Mouse (Mus musculus) ES-E14 (cell line): Measurements from ENCODE around the gene Rptor. TPM values are rescaled to one million over a fixed set of nuclear protein-coding genes. Genes with fewer than 3 reads are reported as not detected.

Experiments
- DNase-seq: peaks from one replicate; pipeline ENCODE4 v3.0.0-alpha.2; 2013; ENCODE audit warnings: low read depth, low spot score
- H3K27ac ChIP-seq: 2 replicates; pipeline ENCODE4 v1.5.1; 2012; ENCODE audit warnings: low read depth, mild to moderate bottlenecking, low read length, moderate library complexity, mixed read lengths; ENCODE audit not compliant: poor library complexity, insufficient read depth, severe bottlenecking
- H3K36me3 ChIP-seq: 2 replicates; pipeline ENCODE4 v1.6.1; 2012; ENCODE audit warnings: mild to moderate bottlenecking, low read length, moderate library complexity, mixed read lengths; ENCODE audit not compliant: control insufficient read depth, poor library complexity, insufficient read depth, severe bottlenecking
- H3K4me1 ChIP-seq, 2 experiments: fragments of 150-350 bp in 1 of 2; sonication (generic) in 1 of 2; 2 replicates each; pipeline ENCODE4 v1.6.1; 2012; ENCODE audit warnings: low read length in 2 of 2, mild to moderate bottlenecking in 1 of 2, mixed read lengths in 1 of 2; ENCODE audit not compliant: control insufficient read depth in 2 of 2, insufficient read depth in 2 of 2, poor library complexity in 1 of 2
- H3K4me3 ChIP-seq, 2 experiments: fragments of 150-350 bp in 1 of 2; sonication (generic) in 1 of 2; 2 replicates each; pipeline ENCODE4 v1.5.1; 2012; ENCODE audit warnings: low read length in 2 of 2, low read depth in 1 of 2, mild to moderate bottlenecking in 1 of 2, mixed read lengths in 1 of 2; ENCODE audit not compliant: insufficient read depth in 1 of 2, poor library complexity in 1 of 2, severe bottlenecking in 1 of 2
- H3K9ac ChIP-seq: 2 replicates; pipeline ENCODE4 v1.6.1; 2012; ENCODE audit warnings: low read depth, mild to moderate bottlenecking, low read length, mixed read lengths; ENCODE audit not compliant: poor library complexity, insufficient read depth, severe bottlenecking
- H3K9me3 ChIP-seq: fragments of 150-350 bp; sonication (generic); 2 replicates; pipeline ENCODE4 v1.6.1; 2012; ENCODE audit warnings: low read depth, mild to moderate bottlenecking, low read length; ENCODE audit not compliant: control insufficient read depth, insufficient read depth
- CHD2 ChIP-seq: IDR thresholded peaks from 2 replicates; pipeline ENCODE4 v1.6.1; 2014; ENCODE audit warnings: mild to moderate bottlenecking, low read depth, low read length, inconsistent platforms
- HCFC1 ChIP-seq: IDR thresholded peaks from 2 replicates; pipeline ENCODE4 v1.6.1; 2012; ENCODE audit warnings: low read length, inconsistent platforms, borderline replicate concordance; ENCODE audit not compliant: insufficient read depth
- MAFK ChIP-seq: IDR thresholded peaks from 2 replicates; pipeline ENCODE4 v1.6.1; 2014; ENCODE audit warnings: mild to moderate bottlenecking, low read depth, low read length, inconsistent platforms; ENCODE audit not compliant: insufficient read depth
- ZC3H11A ChIP-seq: IDR thresholded peaks from 2 replicates; pipeline ENCODE4 v1.6.1; 2012; ENCODE audit warnings: low read depth, mild to moderate bottlenecking, inconsistent platforms, low read length, borderline replicate concordance
- ZNF384 ChIP-seq: IDR thresholded peaks from 2 replicates; pipeline ENCODE4 v1.6.1; 2012; ENCODE audit warnings: low read depth, low read length, inconsistent platforms
- in situ Hi-C, 2 experiments: fragments of 600-800 bp; cut with MboI; formaldehyde crosslinking; loops; one replicate each; pipeline ENCODE4 v1.15.1; 2025; ENCODE audit warnings: low sequenced_read_pairs in 2 of 2, inconsistent platforms in 1 of 2; ENCODE audit not compliant: unreplicated experiment in 2 of 2
- total RNA-seq: library from RNA; depleted of rRNA; stranded (reverse); fragments of 300-350 nt; gene quantifications from 2 replicates; pipeline ENCODE4 v1.2.3, GENCODE M21; 2012

Rptor gene
- total RNA-seq, 1 experiment = 59.7 TPM

DNA sequence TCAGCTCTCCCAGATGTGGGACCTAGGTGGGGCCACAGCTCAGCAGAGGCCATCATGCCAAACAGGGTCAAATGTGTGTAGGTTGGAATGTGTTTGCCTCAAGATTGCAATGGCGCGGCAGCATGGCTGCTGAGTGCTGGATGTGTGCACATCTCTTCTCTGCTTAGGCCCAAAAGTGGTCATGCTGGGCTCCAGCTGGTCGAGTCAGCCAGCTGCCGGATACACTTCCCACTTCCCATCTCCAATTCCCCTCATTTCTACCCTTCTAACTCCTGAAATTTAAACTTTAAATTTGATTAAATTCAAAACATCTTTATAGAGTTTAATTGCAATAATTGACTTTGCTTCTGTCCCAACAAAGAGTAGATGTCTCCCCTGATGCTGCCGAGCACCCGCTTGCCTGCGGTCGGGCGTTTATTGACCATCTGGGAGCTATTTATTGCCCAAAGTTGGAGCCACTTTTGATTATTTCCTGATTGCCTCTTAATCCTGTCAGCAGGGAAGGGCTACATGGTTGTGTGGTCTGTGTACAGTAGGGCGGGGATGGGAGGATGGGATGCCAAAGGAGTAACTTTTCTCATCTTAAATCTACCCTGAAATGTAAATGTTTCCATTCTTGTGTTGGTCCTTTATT, 206.1 kb downstream of the Rptor start:
- DNase-seq = no peak
- no peak overlapping the region for H3K27ac ChIP-seq

DNA sequence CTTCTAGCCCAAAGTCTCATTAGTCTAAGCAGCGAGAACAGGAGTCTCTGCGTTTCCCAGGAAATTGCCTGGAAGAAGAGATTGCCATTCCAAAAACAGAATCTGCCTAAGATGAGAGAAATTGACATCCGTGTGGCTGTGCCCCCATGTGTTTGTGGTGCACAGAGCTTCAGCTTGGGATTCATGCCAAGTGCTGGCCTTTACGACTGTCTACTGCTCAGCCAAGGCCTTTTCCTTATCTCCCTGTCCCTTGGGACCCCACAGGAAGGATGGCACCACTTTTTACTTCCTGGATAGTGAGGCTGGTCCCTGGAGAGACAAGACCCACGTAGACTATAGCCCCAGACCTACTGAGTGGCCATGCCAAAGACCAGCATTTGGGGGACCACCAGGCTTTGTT, 206.6 kb downstream of the Rptor start:
- Histone ChIP-seq H3K9me3 (no peaks in the 10 kb centered on the region), H3K27ac (no peak overlapping the region), H3K4me3 (no peak overlapping the region), H3K4me1 (no peaks in the 10 kb centered on the region), H3K36me3 (peaks cover 37% of the 10 kb centered on the region; the same call in 1 of the 2 replicates), H3K9ac (no peak overlapping the region)
- in situ Hi-C loops = no loop called here
- no peak for DNase-seq
- no peak for TF ChIP-seq CHD2
- TF ChIP-seq HCFC1 = no peak
- TF ChIP-seq ZC3H11A = no peak
- no peak for TF ChIP-seq MAFK
- TF ChIP-seq ZNF384 = no peak

More for the DNA sequence above, 206.1 kb downstream of the Rptor start:
- in situ Hi-C loops = no loop called here
- no peak for TF ChIP-seq ZC3H11A
- no peaks in the 10 kb centered on the region for H3K9me3 ChIP-seq
- H3K4me1 ChIP-seq = no peaks in the 10 kb centered on the region
- no peak overlapping the region for H3K4me3 ChIP-seq
- H3K36me3 ChIP-seq = peaks cover 32% of the 10 kb centered on the region; the same call in 1 of the 2 replicates
- H3K9ac ChIP-seq = no peak overlapping the region

DNA sequence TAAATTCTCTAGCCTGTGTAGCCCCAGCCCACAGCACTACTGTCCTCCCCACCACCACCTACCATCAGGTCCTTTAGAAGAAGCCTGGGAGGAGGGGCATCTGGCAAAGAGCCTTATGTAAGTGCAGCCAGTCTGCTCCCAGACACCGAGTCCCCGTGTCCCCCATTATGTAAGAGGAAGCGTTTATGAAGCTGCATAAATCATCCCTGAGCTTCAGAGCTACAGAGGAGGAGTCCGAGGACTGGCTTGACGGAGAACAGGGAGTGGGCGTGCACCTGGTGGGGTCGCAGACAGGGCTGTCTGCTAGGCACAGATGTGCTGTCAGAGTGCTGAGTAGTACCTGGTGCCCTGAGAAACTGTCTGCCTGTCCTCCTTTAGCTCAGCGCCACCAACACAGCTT, 208.3 kb downstream of the Rptor start:
- H3K36me3 ChIP-seq = peaks cover 40% of the 10 kb centered on the region; the same call in 1 of the 2 replicates

DNA sequence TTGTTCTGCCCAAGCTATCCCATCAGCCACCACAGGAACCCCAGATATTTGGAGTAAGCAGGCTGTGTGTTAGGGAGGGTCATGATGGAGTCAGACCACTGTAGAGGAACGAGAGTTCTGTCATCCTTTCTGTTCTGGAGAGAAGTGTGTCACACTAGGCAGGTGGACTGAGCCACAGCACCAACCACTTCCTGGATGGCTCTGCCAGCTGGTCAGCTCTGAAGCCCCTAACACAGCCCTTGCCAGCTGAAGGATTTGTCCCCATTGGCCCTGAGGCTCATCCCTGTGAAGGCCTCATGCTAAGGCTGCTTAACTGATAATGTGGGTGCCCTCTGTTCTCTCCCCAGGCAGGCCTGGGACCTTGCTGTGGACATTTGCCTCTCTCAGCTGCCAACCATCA, 208.9 kb downstream of the Rptor start:
- H3K9me3 ChIP-seq = no peaks in the 10 kb centered on the region
- H3K27ac ChIP-seq = no peak overlapping the region
- in situ Hi-C loops = no loop called here
- H3K9ac ChIP-seq = no peak overlapping the region
- no peak overlapping the region for H3K4me3 ChIP-seq
- no peak for DNase-seq
- no peak for TF ChIP-seq ZNF384
- TF ChIP-seq ZC3H11A = no peak
- no peak for TF ChIP-seq MAFK
- TF ChIP-seq CHD2 = no peak
- TF ChIP-seq HCFC1 = no peak
- H3K4me1 ChIP-seq = no peaks in the 10 kb centered on the region
- peaks cover 40% of the 10 kb centered on the region; the same call in 1 of the 2 replicates for H3K36me3 ChIP-seq

More for the DNA sequence above, 208.3 kb downstream of the Rptor start:
- Histone ChIP-seq H3K4me1 (no peaks in the 10 kb centered on the region), H3K27ac (no peak overlapping the region), H3K9me3 (no peaks in the 10 kb centered on the region), H3K9ac (no peak overlapping the region), H3K4me3 (no peak overlapping the region)
- TF ChIP-seq ZNF384 (no peak), HCFC1 (no peak), ZC3H11A (no peak), CHD2 (no peak), MAFK (no peak)
- in situ Hi-C loops = no loop called here
- no peak for DNase-seq

DNA sequence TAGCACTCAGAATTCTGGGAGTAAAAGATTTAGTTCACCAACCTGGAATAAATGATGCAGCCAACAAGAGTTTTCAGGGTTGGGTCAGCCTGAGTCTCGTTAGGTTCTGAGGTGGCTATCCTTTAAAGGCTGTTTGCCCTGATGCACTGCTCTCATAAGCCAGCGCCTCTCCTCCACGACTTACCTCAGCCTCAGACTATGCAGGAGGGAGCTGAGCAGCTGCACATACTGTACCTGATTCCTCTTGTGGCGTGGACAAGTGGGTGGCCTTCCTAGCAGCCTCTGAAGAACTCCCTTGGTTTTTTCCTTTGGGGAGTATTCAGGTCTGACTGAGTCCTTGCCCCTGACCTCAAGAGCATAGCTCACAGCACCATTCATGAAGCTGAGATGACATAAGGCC, 209.4 kb downstream of the Rptor start:
- Histone ChIP-seq H3K9ac (no peak overlapping the region), H3K4me1 (no peaks in the 10 kb centered on the region), H3K4me3 (no peak overlapping the region), H3K36me3 (peaks cover 44% of the 10 kb centered on the region; the same call in 1 of the 2 replicates), H3K9me3 (no peaks in the 10 kb centered on the region), H3K27ac (no peak overlapping the region)
- no peak for DNase-seq
- TF ChIP-seq ZC3H11A (no peak), ZNF384 (no peak), CHD2 (no peak), MAFK (no peak), HCFC1 (no peak)
- in situ Hi-C loops = no loop called here
